Comparison of ENCODE assay signal across 8 mouse cellular contexts in genomic region chr15:92598380-92599295, GRCm38 (mm10).
DNase-seq lines count a peak whose midpoint lies in the region; ATAC-seq lines count a peak whose summit lies in the region.

No protein-coding gene starts in this region.

- H3K27ac ChIP-seq in hindbrain, embryonic 13.5 days: peak overlapping the region; percentile 91
- no peak overlapping the region for H3K27ac ChIP-seq in midbrain, embryonic 11.5 days (ENCODE audit: low read depth, low read length)

- peak overlapping the region; percentile 74 for H3K9ac ChIP-seq in hindbrain, embryonic 13.5 days
- H3K9ac ChIP-seq in midbrain, embryonic 11.5 days (ENCODE audit: low read length): peak overlapping the region; percentile 25; the same call in 1 of the 2 replicates

- H3K9me3 ChIP-seq in hindbrain, embryonic 13.5 days: no peaks in the 10 kb centered on the region
- no peaks in the 10 kb centered on the region for H3K9me3 ChIP-seq in midbrain, embryonic 11.5 days (ENCODE audit: control insufficient read depth, low read length)

- peak overlapping the region; percentile 43 for H3K4me3 ChIP-seq in hindbrain, embryonic 13.5 days
- peak overlapping the region; percentile 21 for H3K4me3 ChIP-seq in midbrain, embryonic 11.5 days (ENCODE audit: low read depth, low read length)

- DNase-seq in cerebellum, postnatal 10 days: peak; percentile 62 to 63
- no peak for DNase-seq in cerebellum, adult 11 months
- DNase-seq in ovary, postnatal 36 days (ENCODE audit: low spot score): peak; percentile 9
- no peak for DNase-seq in ovary, postnatal 10 days (ENCODE audit: low spot score)
- DNase-seq in midbrain, embryonic 11.5 days (ENCODE audit: low spot score, missing footprints): peak; percentile 87
- no peak for DNase-seq in spleen, postnatal 36 days (ENCODE audit: low spot score in 2 of 2)
- DNase-seq in gastrocnemius, postnatal 25 days: no peak

- H3K27me3 ChIP-seq in hindbrain, embryonic 13.5 days: 0 out of 2 replicates have a peak, but pooled peaks cover 3% of the 10 kb centered on the region
- H3K27me3 ChIP-seq in midbrain, embryonic 11.5 days (ENCODE audit: control insufficient read depth, insufficient read depth, low read length): peaks cover 2% of the 10 kb centered on the region; the same call in 1 of the 2 replicates

- ATAC-seq in hindbrain, embryonic 13.5 days (ENCODE audit: low FRiP score): peak; percentile 64
- ATAC-seq in midbrain, embryonic 11.5 days (ENCODE audit: low FRiP score): peak; percentile 40; the same call in 1 of the 2 replicates

- peaks cover 44% of the 10 kb centered on the region for H3K4me1 ChIP-seq in hindbrain, embryonic 13.5 days (replicated peaks)
- peaks cover 14% of the 10 kb centered on the region; the same call in 1 of the 2 replicates for H3K4me1 ChIP-seq in midbrain, embryonic 11.5 days (ENCODE audit: control insufficient read depth, insufficient read depth, low read length)

- 1% methylated on average over 18 of the region's 18 CpGs for WGBS in hindbrain, embryonic 13.5 days
- under 1% methylated on average over 18 of the region's 18 CpGs for WGBS in midbrain, embryonic 11.5 days

- peak overlapping the region; percentile 59 for H3K4me2 ChIP-seq in hindbrain, embryonic 13.5 days
- peak overlapping the region; percentile 42 for H3K4me2 ChIP-seq in midbrain, embryonic 11.5 days

- H3K36me3 ChIP-seq in hindbrain, embryonic 13.5 days: peaks cover 7% of the 10 kb centered on the region
- no peaks in the 10 kb centered on the region for H3K36me3 ChIP-seq in midbrain, embryonic 11.5 days (ENCODE audit: control insufficient read depth, insufficient read depth, low read length)

Comparison
In these comparisons a context has a peak if more than half of its experiments do, and no peak if none do; other contexts are left out.
1. DNase-seq: peak in cerebellum, postnatal 10 days (2 of 2), ovary, postnatal 36 days (single experiment) and midbrain, embryonic 11.5 days (single experiment); none in cerebellum, adult 11 months (single experiment), ovary, postnatal 10 days (single experiment), spleen, postnatal 36 days (0 of 2) and gastrocnemius, postnatal 25 days (single experiment).